Mouse (Mus musculus): Measurements from ENCODE around the gene Tec.

The Tec gene

DNA sequence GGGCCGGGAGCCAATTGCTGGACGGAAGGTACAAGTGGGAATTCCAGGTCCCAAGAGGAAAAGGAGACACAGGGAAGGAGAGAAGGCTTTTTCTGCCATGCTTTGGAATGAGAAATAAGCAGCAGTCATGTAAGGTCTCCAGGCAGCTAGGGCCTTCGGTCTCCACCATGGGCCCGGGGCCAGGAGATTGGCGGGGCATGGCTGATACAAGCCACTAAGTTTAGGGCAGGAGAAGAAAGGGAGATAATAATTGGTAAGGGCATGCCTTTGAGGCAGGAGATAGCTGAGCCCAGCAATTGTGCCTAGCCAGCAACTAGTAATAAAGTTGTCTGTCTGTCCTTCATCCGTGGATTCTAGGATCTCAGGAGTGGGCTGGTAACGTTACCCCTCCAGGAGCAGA is 85.2 kb downstream of the Tec start:
- no peak for DNase-seq (ENCODE audit: low spot score)

DNA sequence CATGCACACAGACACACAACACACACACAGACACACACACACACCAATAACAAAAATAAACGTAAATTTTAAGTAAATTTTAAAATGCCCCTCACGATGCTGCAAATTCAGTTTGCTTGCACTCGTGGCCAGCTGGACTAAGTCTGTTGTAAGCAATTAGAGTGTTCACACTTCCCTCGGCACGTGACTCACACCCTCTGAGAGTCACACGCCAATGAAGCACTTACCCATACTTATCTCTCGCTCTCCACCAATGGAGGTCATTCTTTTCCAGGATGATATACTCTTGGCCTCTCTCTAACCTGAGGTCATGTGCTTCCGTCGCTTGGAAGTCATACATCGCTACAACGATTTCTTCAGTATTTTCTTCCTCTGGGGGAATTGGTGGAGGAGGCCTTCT is 86.5 kb downstream of the Tec start:
- no peak for DNase-seq (ENCODE audit: low spot score)

DNA sequence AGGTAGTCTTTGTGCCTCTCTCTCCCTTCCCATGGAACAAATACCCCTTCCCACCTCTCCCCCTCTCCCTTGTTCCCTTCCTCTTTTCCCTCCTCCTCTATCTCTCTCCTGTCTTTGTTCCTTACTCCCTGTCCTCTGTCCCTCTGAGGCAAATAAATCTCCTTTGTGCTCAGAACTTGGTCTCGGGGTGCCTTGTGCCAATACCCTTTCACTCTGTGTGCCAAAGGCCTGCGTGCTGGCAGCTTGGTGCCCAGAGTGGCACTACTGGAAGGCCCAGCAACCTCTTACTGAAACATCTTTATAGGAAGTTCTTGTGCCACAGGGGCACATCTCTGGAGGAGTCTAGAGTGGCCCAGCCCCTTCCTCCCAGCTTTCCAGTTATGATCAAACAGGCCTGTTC is 91.7 kb downstream of the Tec start:
- DNase-seq (ENCODE audit: low spot score), result no peak

DNA sequence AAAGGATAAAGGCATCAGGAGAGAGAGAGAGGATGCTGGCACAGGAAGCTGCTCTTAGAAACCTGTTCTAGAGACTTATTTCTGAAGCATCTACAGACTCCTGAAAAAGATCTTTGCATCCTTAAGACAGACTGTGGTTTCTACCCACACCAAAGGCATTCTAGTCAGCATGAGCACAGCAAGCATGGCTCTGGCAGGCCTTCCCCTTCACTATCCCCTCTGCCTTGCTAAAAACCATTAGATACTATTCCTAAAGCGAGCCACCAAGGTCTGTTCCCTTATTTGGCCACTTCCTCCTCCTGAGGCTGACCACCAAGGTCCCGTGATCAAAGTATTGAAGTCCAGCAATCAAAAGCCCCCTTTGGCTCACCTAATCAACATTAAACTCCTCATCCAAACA is 92.2 kb downstream of the Tec start:
- DNase-seq (ENCODE audit: low spot score), result no peak

DNA sequence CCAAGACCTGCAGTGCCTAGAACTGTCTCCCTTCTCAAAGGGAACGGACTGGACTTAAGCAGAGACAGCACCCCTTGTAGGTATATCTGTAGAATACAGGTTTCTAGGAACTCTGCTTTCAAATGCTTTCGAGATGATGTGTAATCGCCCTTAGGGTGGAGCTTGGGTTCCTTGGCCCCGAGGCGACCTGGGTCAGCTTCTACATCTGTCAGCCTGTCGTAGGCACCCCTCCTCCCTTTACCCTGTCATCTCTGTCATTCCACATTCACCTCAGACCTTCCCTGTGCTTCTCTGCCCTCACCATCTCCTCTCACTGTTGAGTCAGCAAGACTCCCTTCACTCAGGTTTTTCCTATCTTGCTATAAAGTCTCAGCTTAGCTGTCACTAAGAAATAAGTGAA is 98.4 kb downstream of the Tec start:
- no peak for DNase-seq (ENCODE audit: low spot score)

DNA sequence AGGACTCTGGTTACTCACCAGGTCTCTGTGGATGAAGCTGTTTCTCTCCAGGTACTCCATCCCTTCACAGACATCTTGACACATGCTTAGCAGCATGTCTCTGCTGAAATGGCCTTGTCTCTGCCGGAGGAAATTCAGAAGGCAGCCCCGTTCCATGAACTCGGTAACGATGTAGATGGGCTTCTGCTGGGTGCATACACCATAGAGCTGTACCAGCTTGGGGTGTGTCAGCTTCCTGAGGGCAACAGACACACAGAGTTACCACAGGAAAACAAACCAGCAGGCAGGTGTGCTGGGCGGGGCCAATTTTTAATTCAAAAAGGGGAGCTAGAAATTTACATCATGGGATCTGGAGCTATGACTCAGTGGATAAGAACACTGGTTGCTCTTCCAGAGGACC is 104.7 kb downstream of the Tec start:
- no peak for DNase-seq (ENCODE audit: low spot score)

DNA sequence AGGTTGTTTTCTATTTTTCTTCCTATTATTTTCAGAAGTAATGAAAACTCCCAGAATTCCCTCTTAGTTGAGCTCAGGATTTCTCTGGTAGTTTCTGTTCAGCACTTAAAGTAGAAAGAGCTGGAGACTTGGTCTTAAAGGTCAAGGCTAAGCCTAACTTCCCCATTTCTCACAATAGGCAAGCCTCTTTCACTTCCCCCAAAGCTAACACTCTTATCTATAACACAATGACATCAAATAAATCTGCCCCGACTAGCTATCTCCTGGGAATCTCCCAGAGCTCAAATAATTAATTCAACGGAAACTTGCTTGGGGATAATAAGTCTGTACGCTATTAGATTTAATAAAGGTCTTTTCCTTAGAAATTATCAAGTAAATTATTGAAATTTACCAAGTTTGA is 105.3 kb downstream of the Tec start:
- DNase-seq (ENCODE audit: low spot score), result no peak

DNA sequence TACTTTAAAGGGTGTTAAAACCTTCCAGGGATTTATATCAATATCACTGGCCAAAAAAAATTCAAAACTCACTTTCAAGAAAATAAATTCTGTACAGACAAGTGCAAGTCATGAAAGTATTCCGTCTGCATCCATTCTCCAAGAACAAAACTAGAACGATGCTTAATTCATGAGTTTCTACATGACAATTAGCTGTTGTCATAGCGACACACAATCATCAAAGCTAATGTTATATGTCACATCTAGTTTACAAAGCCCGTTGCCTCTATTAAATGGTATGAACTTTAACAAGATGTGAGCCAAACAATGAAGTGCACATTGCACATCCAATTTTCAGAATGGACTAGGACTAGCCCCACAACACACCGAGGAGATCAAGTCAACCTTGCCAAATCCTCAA is 106.5 kb downstream of the Tec start:
- DNase-seq (ENCODE audit: low spot score), result no peak

DNA sequence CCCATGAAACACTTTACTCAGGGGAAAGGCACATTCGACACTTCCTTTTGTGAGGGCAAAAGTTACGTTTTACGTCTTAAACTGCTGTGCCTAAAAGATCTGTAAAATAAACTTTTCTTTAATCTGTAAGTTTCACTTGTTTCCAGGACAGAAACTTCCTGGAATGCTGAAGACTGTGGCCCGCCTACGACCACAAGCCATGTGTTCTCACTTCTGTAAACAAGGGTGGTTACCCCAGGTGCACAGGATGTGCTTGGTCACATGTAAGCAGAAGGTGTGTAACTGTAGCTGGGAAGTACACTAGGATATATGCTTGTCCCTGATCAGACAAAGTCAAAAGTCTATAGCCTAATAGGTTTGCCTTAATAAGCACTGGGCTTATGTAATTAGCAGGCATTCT is 107.0 kb downstream of the Tec start:
- DNase-seq (ENCODE audit: low spot score), result no peak

DNA sequence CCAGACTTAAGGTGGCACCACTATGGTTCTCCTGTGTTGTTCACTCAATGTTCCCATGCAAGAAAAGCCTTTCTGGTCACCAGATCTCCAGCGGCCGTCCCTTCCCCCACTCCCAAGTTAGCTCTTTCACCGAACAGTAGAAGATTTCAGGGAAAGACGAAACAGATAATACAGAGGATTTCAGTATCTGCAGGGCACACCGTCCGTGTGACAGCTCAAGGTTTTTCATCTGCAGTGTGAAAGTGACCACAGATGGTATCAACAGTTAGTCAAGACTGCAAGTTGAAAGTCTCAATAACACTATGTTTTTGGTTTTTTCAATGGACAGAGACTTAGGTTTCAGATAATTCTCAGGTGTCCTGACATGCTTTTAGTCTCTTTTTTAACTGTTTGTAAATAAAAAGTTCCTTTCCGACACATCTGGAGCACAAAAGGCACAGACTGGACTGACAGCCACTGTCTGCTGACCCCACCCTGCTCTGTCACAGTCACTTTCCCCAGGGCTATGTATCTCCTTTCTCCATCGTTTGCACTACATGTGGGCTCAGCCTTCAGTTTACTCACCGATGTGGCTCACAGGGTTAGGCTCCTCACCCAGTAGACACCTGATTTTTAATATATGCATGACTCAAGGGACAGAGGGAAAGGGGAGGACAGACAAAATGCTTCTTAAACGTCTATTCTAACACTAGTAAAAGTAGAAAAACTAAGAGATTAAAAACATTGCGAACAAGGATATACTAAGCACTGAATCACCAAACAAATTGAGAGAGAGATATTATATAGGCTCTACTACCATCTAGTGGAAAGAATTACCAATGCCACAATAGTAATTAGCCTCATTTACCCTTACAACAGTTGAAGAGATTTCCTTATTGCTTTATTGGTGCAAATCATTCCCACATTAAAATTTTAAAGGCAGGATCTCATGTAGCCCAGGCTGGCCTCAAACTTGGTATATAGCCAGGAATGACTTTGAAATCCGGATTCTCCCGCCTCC is 109.1 kb downstream of the Tec start:
- no peak for DNase-seq (ENCODE audit: low spot score)

DNA sequence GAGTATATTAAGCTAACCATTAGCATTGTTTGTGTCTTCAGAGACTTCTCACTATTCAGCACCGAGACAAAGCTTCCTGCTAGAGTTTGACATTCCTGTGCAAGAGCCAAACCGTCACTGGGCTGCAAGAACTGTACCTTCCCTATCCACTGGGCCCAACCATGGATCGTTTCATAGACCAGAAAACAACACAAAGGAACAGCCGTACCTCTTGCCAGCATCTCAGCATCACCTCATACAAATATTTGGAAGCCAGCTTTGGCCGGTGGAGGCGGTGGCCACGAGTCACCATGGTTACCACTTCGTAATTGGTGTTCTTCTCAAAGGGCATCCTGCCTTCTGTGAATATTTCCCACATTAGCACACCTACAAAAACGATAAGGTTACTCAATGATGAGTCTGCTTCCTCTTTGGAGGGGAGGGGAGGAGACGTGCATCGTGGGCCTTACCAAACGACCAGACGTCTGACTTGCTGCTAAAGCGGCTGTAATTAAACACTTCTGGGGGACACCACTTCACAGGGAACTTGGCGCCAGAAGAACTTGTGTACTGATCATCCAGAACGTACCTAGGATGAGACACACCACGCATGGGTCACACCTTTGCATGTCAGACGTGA is 111.0 kb downstream of the Tec start:
- no peak for DNase-seq (ENCODE audit: low spot score)

DNA sequence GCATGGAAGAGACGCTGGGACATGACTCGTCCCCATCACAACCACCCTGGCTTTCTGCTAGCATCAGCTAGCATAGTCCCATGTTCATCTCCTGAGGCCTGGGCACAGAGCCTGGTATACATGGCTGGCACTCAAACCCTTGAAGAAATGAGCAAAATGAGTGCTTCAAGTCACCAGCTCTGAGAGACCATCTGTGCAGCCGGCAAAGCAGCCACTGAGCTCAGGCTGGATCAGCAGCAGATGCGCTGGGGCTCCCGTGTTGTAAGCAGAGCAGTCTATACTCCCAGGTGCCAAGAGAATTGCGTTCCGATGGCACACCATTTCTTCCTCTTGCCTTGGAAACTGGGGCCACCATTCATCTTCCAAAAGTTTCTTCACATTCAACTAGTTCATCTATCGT is 112.3 kb downstream of the Tec start:
- DNase-seq (ENCODE audit: low spot score), result no peak

DNA sequence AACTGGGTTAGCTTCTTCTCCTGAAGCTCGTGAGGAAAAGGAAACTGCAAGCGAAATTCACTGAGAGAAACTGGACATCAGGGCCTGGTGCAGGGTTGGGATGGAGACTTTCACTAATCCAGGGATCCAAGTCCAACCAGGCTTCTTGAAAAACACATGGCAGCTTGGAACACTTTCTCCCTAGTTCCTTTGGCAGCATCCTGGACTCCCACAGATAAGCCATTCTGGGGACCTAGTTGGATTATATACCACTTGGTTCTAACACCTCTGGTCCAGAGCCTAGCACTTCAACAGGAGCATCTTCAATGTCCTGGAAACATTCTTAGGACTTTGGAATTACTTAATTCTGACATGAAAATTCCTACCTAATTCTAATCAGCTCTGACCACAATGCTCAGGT is 113.2 kb downstream of the Tec start:
- no peak for DNase-seq (ENCODE audit: low spot score)

DNA sequence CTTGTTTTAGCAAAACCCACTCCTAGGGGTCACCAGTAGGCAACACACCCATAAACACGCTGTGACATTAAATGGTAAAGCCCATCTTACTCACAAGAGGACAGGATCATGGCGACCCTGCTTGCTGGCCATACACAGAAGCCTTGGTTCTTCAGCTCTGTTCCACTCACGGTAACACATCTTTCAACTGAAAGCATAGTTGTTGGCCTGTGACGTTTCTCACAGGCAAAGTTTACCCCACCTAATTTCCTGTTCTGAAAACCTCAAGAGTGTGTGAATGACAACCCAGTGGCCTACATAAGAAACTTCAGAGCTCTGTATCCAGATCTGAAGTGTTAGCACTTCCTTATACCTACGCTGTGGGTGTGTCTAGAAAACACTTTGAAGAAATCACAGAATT is 115.7 kb downstream of the Tec start, which contains the start of gene Txk:
Gene Txk (minus strand): TSS at position 193 of the 400 bp plus-strand sequence.
- DNase-seq (ENCODE audit: low spot score), result no peak

DNA sequence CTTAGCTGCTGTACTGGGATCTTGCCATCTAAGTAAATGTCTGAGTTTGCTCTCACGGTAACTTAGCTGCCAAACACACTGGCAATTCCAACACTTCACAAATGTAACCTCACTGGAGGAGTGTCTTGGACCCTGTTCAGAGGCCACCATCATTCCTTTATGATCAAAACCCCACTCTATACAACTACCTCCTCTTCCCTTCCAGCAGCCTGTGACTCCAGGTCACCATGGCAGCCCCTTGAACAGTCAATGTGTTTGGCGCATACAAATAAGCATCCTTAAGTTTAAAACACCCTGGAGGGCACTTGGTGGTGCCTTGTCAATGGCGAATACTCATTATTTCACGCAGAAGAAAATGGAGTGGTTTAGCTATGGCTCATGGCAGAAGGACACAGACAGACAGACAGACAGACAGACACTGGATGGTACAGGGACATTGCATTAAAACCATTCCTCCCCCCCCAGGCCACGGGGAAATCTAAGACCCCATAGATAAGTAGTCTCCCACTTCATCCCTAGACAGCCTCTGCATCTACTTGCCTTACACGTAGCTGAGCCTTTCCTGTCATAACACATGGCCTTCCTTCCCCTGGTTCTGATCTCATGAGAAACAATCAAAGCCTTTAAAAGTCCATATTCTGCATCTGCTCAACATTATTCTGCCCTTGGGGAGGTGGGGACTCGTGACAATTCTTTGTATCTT is 117.1 kb downstream of the Tec start:
- DNase-seq (ENCODE audit: low spot score), result no peak

DNA sequence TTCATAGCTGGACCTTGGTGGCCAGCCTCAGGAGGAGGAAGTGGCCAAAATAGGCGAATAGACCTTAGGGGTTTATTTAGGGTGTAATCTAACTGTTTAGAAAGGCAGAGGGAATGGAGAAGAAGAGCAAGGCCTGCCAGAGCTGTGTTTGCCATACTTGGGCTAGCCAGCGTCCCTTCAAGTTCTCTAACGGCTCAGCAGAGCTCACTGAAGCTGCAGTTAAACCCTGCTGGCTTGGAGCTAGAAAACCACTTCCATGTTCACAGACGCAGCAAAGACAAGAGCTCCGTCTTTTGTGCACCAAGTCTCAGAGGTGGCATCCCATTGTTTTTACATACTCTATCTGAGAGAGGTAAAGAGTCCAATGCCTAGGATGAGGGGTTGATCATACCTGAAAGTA is 118.1 kb downstream of the Tec start:
- DNase-seq (ENCODE audit: low spot score), result no peak

DNA sequence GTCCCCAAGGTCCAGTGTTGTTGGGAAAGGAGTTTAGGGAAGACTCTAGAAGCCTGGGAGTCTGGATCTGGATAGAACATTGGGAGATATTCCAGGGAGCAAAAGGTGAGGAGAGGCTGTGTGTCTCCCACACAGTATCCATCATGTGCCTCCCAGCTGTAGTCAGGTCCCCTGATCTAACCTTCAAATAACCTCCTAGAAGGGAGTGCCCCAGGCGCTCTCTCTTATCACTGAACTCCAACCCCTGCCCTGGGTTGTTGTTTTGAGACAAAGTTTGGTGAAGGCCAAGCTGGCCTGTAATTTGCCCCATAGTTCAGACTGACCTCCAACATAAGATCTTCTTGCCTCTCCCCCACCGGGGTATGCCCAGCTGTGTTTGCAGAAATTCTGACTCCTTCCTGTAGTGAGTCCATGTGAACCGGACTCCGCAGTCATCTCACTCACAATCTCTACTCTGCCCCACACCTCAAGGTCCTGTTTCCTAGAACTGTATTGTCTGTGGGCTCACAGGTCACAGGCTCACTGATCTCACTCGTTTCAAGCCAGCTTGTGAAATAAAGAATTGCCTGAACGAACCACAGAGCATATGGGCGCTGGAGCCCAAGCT is 119.5 kb downstream of the Tec start:
- no peak for DNase-seq (ENCODE audit: low spot score)

DNA sequence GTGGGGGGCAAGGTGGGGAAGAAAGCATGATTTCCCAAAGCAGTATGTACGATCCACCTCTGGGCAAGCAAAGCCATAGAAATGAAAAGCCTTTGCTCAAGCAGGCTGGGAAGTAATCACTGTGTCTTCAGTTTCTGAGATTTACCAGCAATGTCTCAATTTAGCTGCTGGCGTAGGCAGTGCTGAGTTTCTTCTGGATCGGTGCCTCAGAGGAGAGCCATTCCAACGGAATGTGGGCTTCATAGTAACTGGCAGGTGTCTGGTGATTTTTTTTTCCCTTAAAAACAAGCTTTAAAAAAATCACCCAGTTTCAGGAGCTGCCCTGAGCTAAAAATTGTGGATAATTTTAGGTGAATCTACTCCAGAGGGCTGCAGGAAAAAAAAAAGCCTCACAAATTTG is 120.9 kb downstream of the Tec start:
- no peak for DNase-seq (ENCODE audit: low spot score)

DNA sequence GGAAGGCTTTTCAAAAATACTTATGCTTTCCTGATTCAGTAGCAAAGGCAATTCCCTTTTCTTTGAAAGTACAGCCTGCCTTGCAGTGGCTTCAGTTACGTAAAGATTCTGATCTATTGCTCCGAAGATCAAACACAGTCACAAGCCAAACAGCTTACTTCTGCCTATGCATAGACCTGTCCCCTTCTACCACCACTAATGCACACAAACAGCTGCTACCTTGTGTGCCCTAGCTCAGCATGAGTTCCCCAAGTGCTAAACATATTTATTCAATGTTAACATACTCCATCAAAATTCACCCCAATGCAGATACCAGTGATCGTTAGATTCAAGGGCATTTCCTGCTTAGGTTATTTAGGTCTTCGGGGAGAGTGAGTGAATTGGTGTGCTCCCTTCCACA is 121.8 kb downstream of the Tec start:
- DNase-seq (ENCODE audit: low spot score), result no peak

DNA sequence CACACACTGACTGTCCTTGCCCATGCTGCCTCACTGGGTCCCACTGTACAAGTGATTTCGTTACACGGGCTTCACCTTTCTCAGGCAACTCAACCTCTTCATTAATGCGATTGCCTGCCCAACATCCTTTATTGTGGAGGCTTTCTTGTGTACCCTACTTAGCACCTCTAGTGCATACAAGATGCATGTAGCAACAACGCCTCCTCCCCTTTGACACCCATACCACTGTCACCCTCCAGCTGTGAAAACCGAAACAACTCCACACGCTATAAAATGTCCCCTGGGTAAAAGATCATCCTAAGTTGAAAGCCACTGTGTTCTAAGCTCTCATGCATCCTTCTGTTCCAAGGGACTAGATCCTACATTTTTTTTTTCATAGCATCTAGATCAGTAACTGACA is 125.2 kb downstream of the Tec start:
- DNase-seq (ENCODE audit: low spot score), result no peak

DNA sequence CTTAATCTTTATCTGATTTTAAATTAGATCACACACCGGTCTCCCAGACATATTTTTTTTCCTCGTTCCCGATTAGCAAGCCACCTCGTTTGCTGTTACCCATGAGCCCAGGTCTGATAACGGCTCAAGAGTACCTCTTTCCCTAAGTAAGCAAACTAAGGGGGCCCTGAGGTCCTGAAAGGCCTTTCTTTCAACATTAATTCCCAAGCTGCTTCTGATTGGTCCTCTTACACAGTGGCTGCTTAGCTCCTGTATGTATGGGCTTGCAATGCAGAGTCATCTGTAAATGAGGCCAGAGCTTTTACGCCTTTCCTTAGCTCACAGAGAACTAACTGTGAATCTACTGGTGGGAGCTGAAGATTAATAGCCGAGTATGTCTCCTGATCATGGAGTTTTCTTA is 131.4 kb downstream of the Tec start:
- DNase-seq (ENCODE audit: low spot score), result no peak

DNA sequence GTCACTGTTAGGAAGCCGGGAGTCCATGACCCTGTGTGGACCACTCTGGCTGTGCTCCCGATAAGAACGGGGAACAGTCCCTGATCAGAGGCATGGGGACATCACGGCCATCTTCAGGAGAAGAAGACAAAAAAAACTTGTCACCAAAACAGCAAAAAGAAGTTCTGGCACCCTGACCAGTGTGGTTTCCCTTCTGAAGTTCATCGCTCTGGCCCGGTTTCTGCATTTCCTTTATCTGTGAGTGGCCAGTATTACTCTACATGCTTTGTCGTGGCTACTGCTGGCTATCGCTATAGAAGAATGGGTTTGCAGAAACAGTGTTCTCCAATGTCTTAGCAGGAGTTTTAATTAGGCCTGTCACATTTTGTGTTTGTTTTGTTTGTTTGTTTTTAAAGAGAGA is 131.8 kb downstream of the Tec start:
- no peak for DNase-seq (ENCODE audit: low spot score)

DNA sequence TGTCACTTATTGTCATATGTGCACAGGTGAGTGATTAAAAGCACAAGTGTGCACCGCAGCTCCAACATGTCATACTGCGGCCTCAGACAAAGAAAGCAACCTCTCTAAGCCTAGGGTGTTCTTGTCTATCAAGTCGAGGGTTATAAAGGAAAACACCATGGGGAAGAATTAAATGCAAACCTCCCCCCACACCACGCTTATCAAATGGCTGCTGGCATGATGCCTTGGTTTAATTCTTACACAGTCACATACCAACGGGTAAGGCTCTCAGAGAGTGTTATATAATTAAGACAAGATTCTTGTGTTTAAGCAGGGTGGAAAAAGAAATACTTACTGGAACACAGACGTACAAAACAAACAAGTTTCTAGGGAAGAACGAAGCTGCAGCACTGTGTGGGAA is 132.5 kb downstream of the Tec start:
- DNase-seq (ENCODE audit: low spot score), result no peak
